Mouse (Mus musculus): ENCODE data around the gene Tmem8b.

DNA sequence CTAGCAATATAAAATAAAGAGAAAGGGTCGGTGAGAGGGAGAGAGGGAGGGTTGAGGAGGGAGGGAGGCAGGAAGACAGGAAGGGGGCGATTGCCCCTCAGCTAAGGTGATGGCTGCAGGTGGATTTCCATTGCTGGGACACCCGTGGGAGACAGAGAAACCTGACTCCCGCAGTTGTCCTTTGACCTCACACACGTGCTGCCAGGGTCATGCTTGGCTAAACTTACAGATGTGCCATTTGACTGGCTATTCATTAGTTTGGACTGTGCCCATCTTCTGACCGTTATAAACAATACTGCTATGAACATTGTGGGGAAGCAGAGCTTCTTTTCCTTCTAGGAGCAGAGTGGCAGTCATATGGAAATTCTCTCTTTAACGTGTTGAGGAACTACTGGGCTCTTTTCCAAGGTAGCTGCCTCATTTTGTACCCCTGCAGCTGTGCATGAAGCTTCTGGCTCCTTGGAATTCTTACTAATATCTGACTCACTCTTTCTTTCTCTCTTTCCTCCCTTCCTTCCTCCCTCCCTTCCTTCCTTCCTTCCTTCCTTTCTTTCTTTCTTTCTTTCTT is 45.0 kb downstream of the Tmem8b start:
- TF ChIP-seq CTCF (conservative IDR thresholded peaks at IDR 0.05; ENCODE audit: insufficient read depth, insufficient read length, low read depth, low read length) (no peak), POLR2A (IDR thresholded peaks at IDR 0.05; ENCODE audit: low read depth, low read length) (no peak)

Measured in kidney, adult 2 months (tissue).